Mouse (Mus musculus) intestine, postnatal 0 days (tissue): ENCODE data around the gene Slc25a30. TPM values are rescaled to one million over a fixed set of nuclear protein-coding genes. Genes with fewer than 3 reads are reported as not detected.

Experiments used
- ATAC-seq: fragments of 200-750 bp; cut with Nextera tagmentation; 2 replicates; pipeline ENCODE4 v1.8.0; 2017; ENCODE audit warnings: mild to moderate bottlenecking, moderate TSS enrichment, moderate library complexity
- H3K27ac ChIP-seq: fragments of 300-500 bp; sonication (generic); 2 replicates; pipeline ENCODE4 v1.5.1; 2014; ENCODE audit warnings: mild to moderate bottlenecking, low read depth, low read length, moderate library complexity
- H3K27me3 ChIP-seq: fragments of 300-500 bp; sonication (generic); replicated peaks from 2 replicates; pipeline ENCODE4 v1.6.1; 2014; ENCODE audit warnings: low read length, mixed read lengths; ENCODE audit not compliant: control insufficient read depth, insufficient read depth
- H3K36me3 ChIP-seq: fragments of 300-500 bp; sonication (generic); 2 replicates; pipeline ENCODE4 v1.6.1; 2014; ENCODE audit warnings: mild to moderate bottlenecking, moderate library complexity; ENCODE audit not compliant: control insufficient read depth, insufficient read depth
- H3K4me1 ChIP-seq: fragments of 300-500 bp; sonication (generic); replicated peaks from 2 replicates; pipeline ENCODE4 v1.6.1; 2014; ENCODE audit warnings: antibody characterized with exemption, low read length, mixed read lengths; ENCODE audit not compliant: control insufficient read depth, insufficient read depth
- H3K4me2 ChIP-seq: fragments of 300-500 bp; sonication (generic); replicated peaks from 2 replicates; pipeline ENCODE4 v1.6.1; 2014; ENCODE audit warnings: low read depth, mild to moderate bottlenecking, moderate library complexity
- H3K4me3 ChIP-seq: fragments of 300-500 bp; sonication (generic); 2 replicates; pipeline ENCODE4 v1.5.1; 2014; ENCODE audit warnings: low read depth, low read length
- H3K9ac ChIP-seq: fragments of 300-500 bp; sonication (generic); 2 replicates; pipeline ENCODE4 v1.6.1; 2014; ENCODE audit warnings: mild to moderate bottlenecking, low read depth, low read length
- H3K9me3 ChIP-seq: fragments of 300-500 bp; sonication (generic); 2 replicates; pipeline ENCODE4 v1.6.1; 2016; ENCODE audit warnings: mixed run types; ENCODE audit not compliant: control insufficient read depth
- CTCF ChIP-seq: sonication (generic); IDR thresholded peaks from 2 replicates; pipeline ENCODE4 v1.5.1; 2016; ENCODE audit warnings: low read depth, mild to moderate bottlenecking, control low read depth, antibody characterized with exemption, moderate library complexity
- WGBS: fragments of 180-500 bp; shearing (Covaris S2); extraction: QIAGEN DNeasy Blood & Tissue Kit; methylation state at CpG from one replicate; pipeline ENCODE4 v1.1.7; 2014; 5-methylcytosine and 5-hydroxymethylcytosine counted together
- polyA plus RNA-seq: library from polyadenylated mRNA; unstranded; fragments of >200 nt; fragmentation: Nextera tagmentation; extraction: Ambion mirVana; gene quantifications from 2 replicates; pipeline ENCODE4 v1.2.1, GENCODE M21; 2015

Gene Slc25a30
- polyA plus RNA-seq, 1 experiment from 2014 or later = 2.5 TPM

GRCm38 (mm10) chr14:75820007-75820406 is 33.2 kb upstream of the Slc25a30 start:
- H3K9me3 ChIP-seq = no peaks in the 10 kb centered on the region
- H3K36me3 ChIP-seq = no peaks in the 10 kb centered on the region
- 76% methylated on average over 5 of the region's 5 CpGs for WGBS
- no peak overlapping the region for H3K4me2 ChIP-seq
- no peak overlapping the region for H3K4me3 ChIP-seq
- ATAC-seq = no peak
- H3K9ac ChIP-seq = no peak overlapping the region
- H3K27me3 ChIP-seq = no peaks in the 10 kb centered on the region
- H3K4me1 ChIP-seq = no peaks in the 10 kb centered on the region
- H3K27ac ChIP-seq = no peak overlapping the region
- TF ChIP-seq CTCF = no peak

GRCm38 (mm10) chr14:75819341-75819740 is 32.5 kb upstream of the Slc25a30 start:
- no peaks in the 10 kb centered on the region for H3K4me1 ChIP-seq
- no peaks in the 10 kb centered on the region for H3K27me3 ChIP-seq
- no peak overlapping the region for H3K27ac ChIP-seq
- H3K9ac ChIP-seq = no peak overlapping the region
- ATAC-seq = no peak
- no peak overlapping the region for H3K4me3 ChIP-seq
- H3K36me3 ChIP-seq = no peaks in the 10 kb centered on the region
- TF ChIP-seq CTCF = no peak
- H3K9me3 ChIP-seq = no peaks in the 10 kb centered on the region
- WGBS = 71% methylated on average over 2 of the region's 2 CpGs
- no peak overlapping the region for H3K4me2 ChIP-seq

GRCm38 (mm10) chr14:75818528-75818927 is 31.7 kb upstream of the Slc25a30 start:
- ATAC-seq = no peak
- H3K27me3 ChIP-seq = no peaks in the 10 kb centered on the region
- no peak overlapping the region for H3K4me3 ChIP-seq
- 86% methylated on average over 2 of the region's 2 CpGs for WGBS
- TF ChIP-seq CTCF = no peak
- no peaks in the 10 kb centered on the region for H3K9me3 ChIP-seq
- H3K36me3 ChIP-seq = no peaks in the 10 kb centered on the region
- no peak overlapping the region for H3K27ac ChIP-seq
- no peaks in the 10 kb centered on the region for H3K4me1 ChIP-seq
- no peak overlapping the region for H3K4me2 ChIP-seq
- H3K9ac ChIP-seq = no peak overlapping the region

- no peak overlapping the region for H3K4me3 ChIP-seq
Measured at GRCm38 (mm10) chr14:75809931-75810330, 23.1 kb upstream of the Slc25a30 start.

GRCm38 (mm10) chr14:75807800-75808199 is 21.0 kb upstream of the Slc25a30 start:
- no peaks in the 10 kb centered on the region for H3K36me3 ChIP-seq
- H3K4me1 ChIP-seq = no peaks in the 10 kb centered on the region
- no peak overlapping the region for H3K4me2 ChIP-seq
- no peaks in the 10 kb centered on the region for H3K9me3 ChIP-seq
- no peaks in the 10 kb centered on the region for H3K27me3 ChIP-seq
- 65% methylated on average over 8 of the region's 8 CpGs for WGBS
- no peak overlapping the region for H3K9ac ChIP-seq
- no peak overlapping the region for H3K4me3 ChIP-seq
- H3K27ac ChIP-seq = no peak overlapping the region
- TF ChIP-seq CTCF = no peak
- peak; percentile 76 for ATAC-seq

More at GRCm38 (mm10) chr14:75809931-75810330, 23.1 kb upstream of the Slc25a30 start:
- Histone ChIP-seq H3K36me3 (no peaks in the 10 kb centered on the region), H3K9ac (no peak overlapping the region), H3K4me2 (no peak overlapping the region), H3K27ac (no peak overlapping the region), H3K27me3 (no peaks in the 10 kb centered on the region), H3K4me1 (no peaks in the 10 kb centered on the region), H3K9me3 (no peaks in the 10 kb centered on the region)
- WGBS = 81% methylated on average over 6 of the region's 6 CpGs
- no peak for TF ChIP-seq CTCF
- no peak for ATAC-seq

GRCm38 (mm10) chr14:75797769-75798386 is 11.0 kb upstream of the Slc25a30 start:
- Histone ChIP-seq H3K4me1 (no peaks in the 10 kb centered on the region), H3K4me3 (no peak overlapping the region), H3K27me3 (no peaks in the 10 kb centered on the region), H3K27ac (no peak overlapping the region), H3K4me2 (no peak overlapping the region), H3K9me3 (no peaks in the 10 kb centered on the region), H3K36me3 (no peaks in the 10 kb centered on the region), H3K9ac (no peak overlapping the region)
- ATAC-seq = no peak
- 51% methylated on average over 5 of the region's 5 CpGs for WGBS
- no peak for TF ChIP-seq CTCF

GRCm38 (mm10) chr14:75795918-75796317 is 9.1 kb upstream of the Slc25a30 start:
- no peaks in the 10 kb centered on the region for H3K27me3 ChIP-seq
- H3K9ac ChIP-seq = no peak overlapping the region
- H3K9me3 ChIP-seq = no peaks in the 10 kb centered on the region
- ATAC-seq = no peak
- H3K4me1 ChIP-seq = no peaks in the 10 kb centered on the region
- no peak for TF ChIP-seq CTCF
- H3K4me2 ChIP-seq = no peak overlapping the region
- 87% methylated on average over 4 of the region's 4 CpGs for WGBS
- H3K36me3 ChIP-seq = no peaks in the 10 kb centered on the region
- H3K4me3 ChIP-seq = no peak overlapping the region
- H3K27ac ChIP-seq = no peak overlapping the region
